Mouse (Mus musculus): ENCODE results near the gene Tspan2. TPM values are rescaled to one million over a fixed set of nuclear protein-coding genes. Genes with fewer than 3 reads are reported as not detected.

The Tspan2 gene
- total RNA-seq, 2 experiments from 2014 or later, result 2.3 to 5.9 TPM

GRCm38 (mm10) chr3:102762388-102762787 is 28.1 kb downstream of the Tspan2 start:
- no peak for ATAC-seq (replicated peaks; ENCODE audit: low FRiP score, poor library complexity, severe bottlenecking)

GRCm38 (mm10) chr3:102763713-102764400 is 29.5 kb downstream of the Tspan2 start:
- no peak for ATAC-seq (replicated peaks; ENCODE audit: low FRiP score, poor library complexity, severe bottlenecking)

- ATAC-seq (replicated peaks; ENCODE audit: low FRiP score, poor library complexity, severe bottlenecking), result no peak
Measured at GRCm38 (mm10) chr3:102764850-102765249, 30.5 kb downstream of the Tspan2 start.

- no peak for ATAC-seq (replicated peaks; ENCODE audit: low FRiP score, poor library complexity, severe bottlenecking)
Measured at GRCm38 (mm10) chr3:102773018-102773417, 38.7 kb downstream of the Tspan2 start.

- no peak for ATAC-seq (replicated peaks; ENCODE audit: low FRiP score, poor library complexity, severe bottlenecking)
Measured at GRCm38 (mm10) chr3:102782618-102783017, 48.3 kb downstream of the Tspan2 start, which contains the start of gene Tshb. Gene Tshb (minus strand): TSS chr3:102782718.

- ATAC-seq (replicated peaks; ENCODE audit: low FRiP score, poor library complexity, severe bottlenecking), result no peak
Measured at GRCm38 (mm10) chr3:102787369-102787768, 53.0 kb downstream of the Tspan2 start.

- no peak for ATAC-seq (replicated peaks; ENCODE audit: low FRiP score, poor library complexity, severe bottlenecking)
Measured at GRCm38 (mm10) chr3:102803937-102804336, 69.6 kb downstream of the Tspan2 start.

GRCm38 (mm10) chr3:102842386-102842785 is 108.1 kb downstream of the Tspan2 start:
- no peak for ATAC-seq (replicated peaks; ENCODE audit: low FRiP score, poor library complexity, severe bottlenecking)

- no peak for ATAC-seq (replicated peaks; ENCODE audit: low FRiP score, poor library complexity, severe bottlenecking)
Measured at GRCm38 (mm10) chr3:102848661-102849060, 114.3 kb downstream of the Tspan2 start.

Other genes with a start within 250 kb of the Tspan2 start
- not detected in 2 replicates for gene Tshb, start 48.2 kb downstream of the Tspan2 start, total RNA-seq (2015; ENCODE audit: low replicate concordance)
- 0.13 TPM in 1 of 2 replicates, not detected in the other for gene Tshb, start 48.2 kb downstream of the Tspan2 start, total RNA-seq (2017; ENCODE audit: low replicate concordance)
- gene Sycp1, start 201.6 kb downstream of the Tspan2 start, total RNA-seq (2015; ENCODE audit: low replicate concordance), result not detected in 2 replicates
- gene Sycp1, start 201.6 kb downstream of the Tspan2 start, total RNA-seq (2017; ENCODE audit: low replicate concordance), result not detected in 2 replicates
- gene Nr1h5, start 229.6 kb downstream of the Tspan2 start, total RNA-seq (2015; ENCODE audit: low replicate concordance), result not detected in 2 replicates
- gene Nr1h5, start 229.6 kb downstream of the Tspan2 start, total RNA-seq (2017; ENCODE audit: low replicate concordance), result not detected in 2 replicates